Mouse (Mus musculus) olfactory bulb, adult 2 months (tissue): ENCODE data around the gene Slc15a2. TPM values are rescaled to one million over a fixed set of nuclear protein-coding genes. Genes with fewer than 3 reads are reported as not detected.

Experiments used
- H3K27ac ChIP-seq: fragments of 200-500 bp; 2 replicates; pipeline ENCODE4 v1.5.1; 2012; ENCODE audit warnings: low read depth, low read length; ENCODE audit not compliant: insufficient read depth
- H3K4me1 ChIP-seq: fragments of 200-500 bp; 2 replicates; pipeline ENCODE4 v1.6.1; 2012; ENCODE audit warnings: low read length; ENCODE audit not compliant: control insufficient read depth, insufficient read depth
- H3K4me3 ChIP-seq: fragments of 200-500 bp; 2 replicates; pipeline ENCODE4 v1.5.1; 2012; ENCODE audit warnings: mild to moderate bottlenecking, low read depth, low read length, moderate library complexity; ENCODE audit not compliant: insufficient read depth
- CTCF ChIP-seq: fragments of 200-500 bp; IDR thresholded peaks from 2 replicates; pipeline ENCODE4 v1.5.1; 2012; ENCODE audit warnings: low read depth, mild to moderate bottlenecking, low read length, moderate library complexity; ENCODE audit not compliant: insufficient read depth
- POLR2A ChIP-seq: fragments of 200-500 bp; IDR thresholded peaks from 2 replicates; pipeline ENCODE4 v1.6.1; 2012; ENCODE audit warnings: mild to moderate bottlenecking, low read depth, low read length, moderate library complexity; ENCODE audit not compliant: insufficient read depth
- WGBS: fragments of 180-500 bp; shearing (Covaris S2); methylation state at CpG from one replicate; pipeline ENCODE4 v1.1.7; 2018; 5-methylcytosine and 5-hydroxymethylcytosine counted together
- polyA plus RNA-seq: library from polyadenylated mRNA; stranded (reverse); fragments of >200 nt; gene quantifications from 2 replicates; pipeline ENCODE4 v1.2.4, GENCODE M21; 2012; ENCODE audit warnings: low replicate concordance; ENCODE audit not compliant: missing spikeins, insufficient read depth, insufficient read length

The Slc15a2 gene
- not detected in 2 replicates for polyA plus RNA-seq

DNA sequence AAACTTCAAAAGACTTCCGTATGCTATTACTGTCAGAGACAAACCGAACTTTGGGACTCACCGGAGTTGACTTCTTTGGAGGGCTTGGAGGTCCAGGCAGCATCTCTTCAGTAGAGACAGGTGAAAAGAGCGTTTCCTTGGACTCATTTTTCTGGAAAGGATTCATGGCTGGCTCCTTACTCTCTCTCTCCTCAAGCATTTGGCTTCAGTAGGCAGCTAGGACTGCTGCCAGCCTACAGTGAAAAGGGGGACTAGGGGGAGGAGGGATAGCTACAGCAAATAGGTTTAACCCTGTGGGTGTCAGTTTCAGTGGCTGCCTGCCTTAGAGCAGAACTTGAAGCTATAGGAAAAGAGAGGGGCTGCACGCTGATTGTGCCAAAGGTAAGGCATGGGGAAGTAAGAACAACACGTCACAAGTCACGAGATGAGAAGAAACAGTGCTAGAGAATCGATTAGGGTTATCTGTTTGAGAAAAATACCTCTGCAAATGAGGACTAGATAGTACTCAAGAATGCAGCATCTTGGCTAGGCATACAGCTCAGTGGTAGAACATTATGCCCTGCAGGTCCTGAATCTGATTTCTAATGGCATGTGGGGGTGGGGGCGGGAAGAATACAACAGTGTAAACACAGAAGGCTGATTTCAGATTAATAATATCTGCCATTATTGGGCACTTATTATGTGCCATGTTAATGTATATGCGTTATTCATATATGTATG, at the start of gene Slc15a2:
TSS of gene Slc15a2 (minus strand) at position 369 of the 720 bp plus-strand sequence.
- Histone ChIP-seq H3K4me3 (peak within 1 kb of the TSS; percentile 28), H3K27ac (0 out of 2 replicates have a peak within 1 kb of the TSS, but pooled peaks have one; percentile 31), H3K4me1 (no peaks in the 10 kb centered on the region)
- 23% methylated on average over 10 of the region's 10 CpGs for WGBS
- TF ChIP-seq POLR2A = no peak
- TF ChIP-seq CTCF = no peak

DNA sequence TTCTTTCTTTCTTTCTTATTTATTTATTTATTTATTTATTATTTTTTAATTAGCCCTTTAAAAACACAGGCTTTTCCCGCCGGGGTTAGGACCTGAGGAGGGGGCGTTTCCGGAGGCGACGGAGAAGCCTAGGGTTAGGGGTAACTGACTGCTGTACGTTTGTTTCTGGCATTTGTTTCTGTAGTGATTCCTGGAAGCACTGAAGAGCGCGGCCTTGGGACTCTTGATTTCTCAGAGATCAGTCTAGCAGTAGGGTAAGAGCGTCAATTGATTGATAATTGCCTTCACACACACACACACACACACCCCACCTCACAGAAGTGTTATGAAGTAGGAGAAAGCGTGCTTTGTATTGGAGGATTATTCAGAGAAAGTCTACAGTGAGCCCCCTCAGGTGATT, 44.1 kb upstream of the Slc15a2 start:
- TF ChIP-seq POLR2A (no peak), CTCF (no peak)
- WGBS = 1% methylated on average over 11 of the region's 11 CpGs
- Histone ChIP-seq H3K4me3 (peak overlapping the region; percentile 98), H3K27ac (no peak overlapping the region), H3K4me1 (peaks cover 4% of the 10 kb centered on the region)

DNA sequence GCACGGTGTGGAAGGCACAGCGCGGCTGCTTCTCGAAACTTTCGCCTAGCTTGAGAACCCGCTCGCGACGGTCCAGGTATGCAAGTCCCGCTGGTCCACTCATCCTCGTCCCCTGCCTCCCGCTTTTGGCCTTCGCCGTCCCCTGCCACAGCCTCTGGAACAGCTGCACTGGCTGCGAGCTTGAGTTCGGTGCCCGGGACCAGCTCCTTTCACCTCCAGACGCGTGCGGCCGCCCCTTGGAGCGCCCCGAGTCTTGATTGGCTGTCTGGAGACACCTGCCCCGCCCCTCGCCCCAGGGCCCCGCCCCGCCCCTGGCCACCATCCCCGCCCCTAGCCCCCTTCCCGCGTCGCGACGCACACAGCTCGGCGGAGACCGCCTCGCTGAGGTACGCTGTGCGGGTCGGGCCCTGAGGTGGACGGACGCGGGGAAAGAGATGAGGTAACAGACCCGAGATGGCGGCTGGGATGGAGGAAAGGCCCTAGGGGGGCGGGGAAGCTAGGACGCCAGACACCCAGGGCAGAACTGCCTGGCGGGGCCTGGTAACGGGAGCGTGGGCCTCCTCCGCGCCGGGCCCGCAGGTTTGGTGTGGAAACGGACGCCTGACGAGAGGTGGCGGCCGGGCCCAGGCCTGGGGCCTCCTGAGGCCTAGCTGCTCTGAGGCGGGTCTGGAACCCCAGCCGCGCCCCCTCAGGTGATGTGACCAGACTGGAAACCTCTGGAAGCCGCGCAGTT, 43.5 kb upstream of the Slc15a2 start, which contains the start of gene Iqcb1:
TSS of gene Iqcb1 (plus strand) at position 332 of the 733 bp plus-strand sequence.
- Histone ChIP-seq H3K4me3 (peak within 1 kb of the TSS; percentile 98), H3K27ac (no peak within 1 kb of the TSS), H3K4me1 (peaks cover 4% of the 10 kb centered on the region)
- no peak for TF ChIP-seq CTCF
- TF ChIP-seq POLR2A = peak; percentile 52; the same call in 1 of the 2 replicates
- WGBS = under 1% methylated on average over 61 of the region's 64 CpGs

DNA sequence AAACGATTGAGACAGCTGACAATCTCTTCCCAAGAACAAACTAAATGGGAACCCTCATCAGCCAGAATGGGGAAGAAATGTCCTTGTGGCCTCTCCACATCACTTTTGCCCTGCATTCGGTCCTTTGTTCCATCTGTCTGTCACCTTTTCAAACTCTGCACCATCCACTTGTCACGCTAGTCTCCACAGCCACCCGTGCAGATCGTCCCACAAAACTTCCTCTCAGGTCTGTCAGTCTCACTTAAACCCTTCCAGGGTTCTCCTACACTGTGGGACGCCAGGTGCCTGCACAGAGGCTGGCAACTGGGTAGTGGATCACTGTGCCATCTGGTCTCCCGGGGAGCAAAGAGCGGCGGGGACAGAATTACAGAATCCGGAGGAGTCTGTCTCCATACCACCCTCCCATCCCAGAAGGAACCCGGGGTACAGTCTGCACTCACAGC, 42.9 kb upstream of the Slc15a2 start:
- Histone ChIP-seq H3K4me1 (peaks cover 4% of the 10 kb centered on the region), H3K4me3 (peak overlapping the region; percentile 98), H3K27ac (no peak overlapping the region)
- 9% methylated on average over 11 of the region's 11 CpGs for WGBS
- no peak for TF ChIP-seq POLR2A
- no peak for TF ChIP-seq CTCF

DNA sequence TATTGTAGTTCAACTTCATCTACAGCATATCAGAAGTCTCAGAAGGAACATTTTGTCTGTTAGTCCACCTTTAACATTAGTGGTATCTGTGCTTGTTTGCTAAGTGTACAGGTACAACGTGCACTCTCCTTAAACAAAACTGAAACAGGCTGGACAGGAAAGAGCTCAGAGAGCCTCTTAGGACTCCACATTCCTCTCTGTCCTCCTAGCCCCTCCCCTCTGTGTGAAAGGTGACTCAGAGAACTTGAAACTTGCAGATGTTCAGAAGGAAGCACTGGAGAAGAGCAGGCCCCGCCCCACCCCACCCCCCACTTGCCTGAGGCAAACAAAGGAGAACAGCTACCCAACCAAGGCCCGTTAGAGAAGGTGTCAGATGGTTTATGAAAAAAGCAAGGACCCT, 36.7 kb upstream of the Slc15a2 start:
- WGBS = 18% methylated on average over 3 of the region's 3 CpGs
- H3K4me3 ChIP-seq = no peak overlapping the region
- no peak overlapping the region for H3K27ac ChIP-seq
- no peak for TF ChIP-seq CTCF
- TF ChIP-seq POLR2A = no peak
- H3K4me1 ChIP-seq = no peaks in the 10 kb centered on the region

DNA sequence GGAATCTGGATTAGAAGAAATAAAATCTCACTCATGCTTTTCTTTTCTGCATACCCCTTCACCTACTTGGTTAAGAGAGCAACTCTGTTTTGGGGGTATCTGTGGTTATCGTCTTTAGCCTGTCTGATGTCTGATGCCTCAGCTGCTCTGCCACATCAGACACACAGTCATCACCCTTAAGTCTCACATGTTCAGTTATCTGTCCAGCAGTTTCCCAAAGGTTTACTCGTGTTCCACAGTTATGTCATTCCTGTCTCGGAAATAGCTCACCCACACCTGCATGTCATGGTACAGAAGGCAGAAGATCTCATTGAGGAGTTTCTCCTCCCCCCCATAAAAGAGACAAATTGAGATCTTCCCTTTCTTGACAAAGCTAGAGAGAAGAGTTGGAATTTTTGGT, 36.0 kb upstream of the Slc15a2 start:
- H3K4me3 ChIP-seq = no peak overlapping the region
- TF ChIP-seq CTCF (no peak), POLR2A (no peak)
- H3K27ac ChIP-seq = no peak overlapping the region
- 96% methylated on average over 3 of the region's 3 CpGs for WGBS
- no peaks in the 10 kb centered on the region for H3K4me1 ChIP-seq

DNA sequence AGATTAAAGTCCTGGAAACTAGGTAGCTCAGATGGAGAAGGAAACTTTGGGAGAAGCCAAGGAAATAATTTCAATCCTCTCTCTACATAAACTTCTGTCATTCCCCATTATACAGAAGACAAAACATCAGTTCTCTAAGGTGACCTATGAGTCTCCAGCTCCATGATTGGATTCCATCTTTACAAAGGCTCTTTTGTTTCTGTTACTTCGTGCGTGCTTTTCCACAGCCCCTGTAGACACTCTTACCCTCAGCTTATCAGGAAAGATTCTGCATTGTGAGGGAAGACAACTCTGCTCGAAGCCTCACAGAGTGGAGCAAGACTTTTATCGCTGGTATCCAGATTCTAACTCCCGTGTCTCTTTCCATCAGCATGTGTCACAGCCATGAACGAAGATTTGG, 35.3 kb upstream of the Slc15a2 start:
- H3K4me1 ChIP-seq = no peaks in the 10 kb centered on the region
- no peak overlapping the region for H3K4me3 ChIP-seq
- 68% methylated on average over 6 of the region's 6 CpGs for WGBS
- no peak overlapping the region for H3K27ac ChIP-seq
- no peak for TF ChIP-seq CTCF
- no peak for TF ChIP-seq POLR2A

DNA sequence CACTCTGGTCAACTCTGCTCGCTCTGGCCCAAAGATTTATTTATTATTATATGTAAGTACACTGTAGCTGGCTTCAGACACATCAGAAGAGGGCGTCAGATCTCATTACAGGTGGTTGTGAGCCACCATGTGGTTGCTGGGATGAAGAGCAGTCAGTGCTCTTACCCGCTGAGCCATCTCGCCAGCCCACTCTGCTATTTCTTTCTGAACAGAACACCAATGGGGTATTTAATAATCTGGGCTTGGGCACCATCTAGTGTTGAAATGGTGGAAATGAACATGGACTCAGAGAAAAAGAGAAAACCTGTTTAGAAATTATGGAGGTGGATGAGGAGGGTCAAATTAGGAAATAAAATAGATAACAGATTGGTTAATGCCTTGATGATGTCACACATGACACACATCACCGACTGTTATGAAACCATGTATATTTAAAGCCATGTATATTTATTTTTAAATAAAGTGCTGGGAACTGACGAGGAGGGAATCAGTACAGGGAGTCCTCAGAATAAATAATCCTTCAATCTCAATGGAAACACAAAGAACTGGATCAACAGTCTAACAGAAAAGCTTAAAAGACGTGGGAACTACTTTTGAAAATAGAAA, 32.7 kb upstream of the Slc15a2 start:
- H3K27ac ChIP-seq = no peak overlapping the region

DNA sequence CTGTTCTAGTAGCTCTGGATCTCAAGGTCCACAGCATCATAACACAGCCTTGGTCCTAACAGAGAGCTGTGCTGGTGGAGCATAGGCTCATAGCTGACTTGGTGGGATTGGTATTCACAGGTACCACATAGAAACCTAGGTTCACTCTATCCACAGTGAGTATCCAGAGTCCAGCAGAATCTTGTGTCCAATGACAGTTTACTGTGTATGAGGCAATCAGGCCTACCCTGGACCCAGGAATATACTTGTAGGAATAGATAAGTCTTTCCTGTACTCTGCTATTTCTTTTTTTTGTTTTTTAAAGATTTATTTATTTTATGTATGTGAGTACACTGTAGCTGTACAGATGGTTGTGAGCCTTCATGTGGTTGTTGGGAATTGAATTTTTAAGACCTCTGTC, 32.2 kb upstream of the Slc15a2 start:
- no peak for TF ChIP-seq CTCF
- H3K4me1 ChIP-seq = no peaks in the 10 kb centered on the region
- no peak overlapping the region for H3K27ac ChIP-seq

More for the DNA sequence above, 32.7 kb upstream of the Slc15a2 start:
- Histone ChIP-seq H3K4me3 (no peak overlapping the region), H3K4me1 (no peaks in the 10 kb centered on the region)
- 14% methylated on average over 7 of the region's 7 CpGs for WGBS
- no peak for TF ChIP-seq POLR2A
- TF ChIP-seq CTCF = no peak

More for the DNA sequence above, 32.2 kb upstream of the Slc15a2 start:
- H3K4me3 ChIP-seq = no peak overlapping the region
